Mouse (Mus musculus) cerebellum, adult 2 months (tissue): ENCODE results near the gene Lrrc29. TPM values are rescaled to one million over a fixed set of nuclear protein-coding genes. Genes with fewer than 3 reads are reported as not detected.

Source experiments
- DNase-seq, 2 experiments: peaks; one replicate each; pipeline ENCODE4 v3.0.0; 2021
- H3K27ac ChIP-seq: fragments of 200-500 bp; 2 replicates; pipeline ENCODE4 v1.5.1; 2012; ENCODE audit warnings: low read length, control low read depth, inconsistent platforms; ENCODE audit not compliant: insufficient read depth
- H3K27me3 ChIP-seq: fragments of 200-500 bp; 2 replicates; pipeline ENCODE4 v1.6.1; 2012; ENCODE audit warnings: inconsistent platforms, mild to moderate bottlenecking, low read length, moderate library complexity; ENCODE audit not compliant: control insufficient read depth, insufficient read depth
- H3K4me1 ChIP-seq: fragments of 200-500 bp; 2 replicates; pipeline ENCODE4 v1.6.1; 2011; ENCODE audit warnings: low read length; ENCODE audit not compliant: control insufficient read depth, insufficient read depth
- H3K4me3 ChIP-seq: fragments of 200-500 bp; replicated peaks from 2 replicates; pipeline ENCODE3; 2011; ENCODE audit warnings: mild to moderate bottlenecking, low read depth, low read length, control low read depth; ENCODE audit not compliant: insufficient read depth
- CTCF ChIP-seq: fragments of 200-500 bp; IDR thresholded peaks from 2 replicates; pipeline ENCODE4 v1.5.1; 2011; ENCODE audit warnings: low read depth, mild to moderate bottlenecking, control low read depth, low read length, moderate library complexity, borderline replicate concordance; ENCODE audit not compliant: insufficient read depth
- POLR2A ChIP-seq: fragments of 200-500 bp; IDR thresholded peaks from 2 replicates; pipeline ENCODE4 v1.6.1; 2011; ENCODE audit warnings: low read length, control low read depth, borderline replicate concordance; ENCODE audit not compliant: insufficient read depth
- WGBS: fragments of 180-500 bp; shearing (Covaris S2); methylation state at CpG from one replicate; pipeline ENCODE4 v1.1.7; 2018; 5-methylcytosine and 5-hydroxymethylcytosine counted together
- polyA plus RNA-seq: library from polyadenylated mRNA; depleted of rRNA; stranded (reverse); fragments of >200 nt; gene quantifications from 2 replicates; pipeline ENCODE4 v1.2.3, GENCODE M21; 2012

The Lrrc29 gene
- polyA plus RNA-seq, 1 experiment, result 5.0 TPM

GRCm38 (mm10) chr8:105326968-105327367 lies 890 bp upstream of the Lrrc29 start:
- Histone ChIP-seq H3K4me1 (peaks cover 3% of the 10 kb centered on the region; the same call in 1 of the 2 replicates), H3K4me3 (peak overlapping the region; percentile 83), H3K27me3 (no peaks in the 10 kb centered on the region), H3K27ac (no peak overlapping the region)
- whole genome bisulfite sequencing, result 26% methylated on average over 6 of the region's 6 CpGs
- peak in 1 of 2 experiments; percentile 20 for DNase-seq
- TF ChIP-seq POLR2A (no peak), CTCF (no peak)

DNA sequence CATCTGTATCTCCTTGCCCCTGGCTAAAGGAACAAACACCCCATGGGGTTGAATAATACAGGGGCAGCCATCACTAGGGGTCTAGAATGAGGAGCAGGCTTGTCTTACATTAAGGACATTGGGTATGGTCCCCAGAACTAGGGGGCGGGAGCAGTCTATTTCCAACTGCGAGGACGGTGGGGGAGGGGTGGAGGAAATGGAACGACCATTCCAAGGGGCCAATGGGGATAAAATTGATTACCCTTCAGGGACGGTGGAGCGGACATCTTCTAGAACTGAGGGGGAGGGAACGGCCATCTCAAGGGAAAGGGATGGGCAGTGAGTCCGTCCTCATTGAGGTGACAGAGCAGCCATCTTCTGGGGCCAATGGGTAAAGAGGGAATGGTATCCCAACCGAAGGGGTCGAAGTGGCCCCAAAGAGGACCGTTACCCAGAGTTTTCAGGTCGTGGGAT lies 411 bp downstream of the Lrrc29 start:
- no peak for TF ChIP-seq CTCF
- no peak for TF ChIP-seq POLR2A
- peak in 1 of 2 experiments; percentile 34 for DNase-seq
- Histone ChIP-seq H3K4me3 (peak overlapping the region; percentile 83), H3K27me3 (no peaks in the 10 kb centered on the region), H3K27ac (peak overlapping the region; percentile 58; the same call in 1 of the 2 replicates), H3K4me1 (peaks cover 3% of the 10 kb centered on the region; the same call in 1 of the 2 replicates)
- 1% methylated on average over 12 of the region's 12 CpGs for WGBS

DNA sequence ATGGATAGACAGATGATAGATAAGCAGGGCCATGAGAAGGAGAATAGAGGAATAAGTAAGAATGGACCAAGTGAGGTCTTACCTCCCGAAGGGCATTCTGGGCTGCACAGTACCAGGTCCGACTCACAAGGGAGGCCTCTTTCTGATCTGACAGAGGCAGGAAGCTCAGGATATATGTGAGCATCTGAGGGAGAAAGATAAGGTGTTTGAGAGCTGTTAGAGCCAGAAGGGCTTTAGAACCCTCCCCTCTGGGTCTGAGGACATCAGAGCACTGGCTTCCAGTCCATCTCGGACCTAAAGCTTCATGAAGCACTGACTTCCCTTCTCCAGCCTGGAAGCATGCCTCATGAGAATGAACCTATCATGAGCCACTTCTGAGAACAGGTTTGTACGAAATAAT lies 2.9 kb downstream of the Lrrc29 start:
- Histone ChIP-seq H3K4me3 (no peak overlapping the region), H3K27me3 (no peaks in the 10 kb centered on the region), H3K4me1 (peaks cover 4% of the 10 kb centered on the region; the same call in 1 of the 2 replicates), H3K27ac (no peak overlapping the region)
- TF ChIP-seq POLR2A, result no peak
- no peak for TF ChIP-seq CTCF
- DNase-seq, result no peak
- WGBS, result 90% methylated on average over 4 of the region's 4 CpGs

- 83% methylated on average over 11 of the region's 11 CpGs for WGBS
- no peak overlapping the region for H3K27ac ChIP-seq
- TF ChIP-seq POLR2A, result no peak
- no peak for TF ChIP-seq CTCF
- no peak for DNase-seq
- peaks cover 20% of the 10 kb centered on the region for H3K4me1 ChIP-seq
- no peak overlapping the region for H3K4me3 ChIP-seq
- H3K27me3 ChIP-seq, result no peaks in the 10 kb centered on the region
These were observed 7.4 kb downstream of the Lrrc29 start for GRCm38 (mm10) chr8:105318662-105319190.

DNA sequence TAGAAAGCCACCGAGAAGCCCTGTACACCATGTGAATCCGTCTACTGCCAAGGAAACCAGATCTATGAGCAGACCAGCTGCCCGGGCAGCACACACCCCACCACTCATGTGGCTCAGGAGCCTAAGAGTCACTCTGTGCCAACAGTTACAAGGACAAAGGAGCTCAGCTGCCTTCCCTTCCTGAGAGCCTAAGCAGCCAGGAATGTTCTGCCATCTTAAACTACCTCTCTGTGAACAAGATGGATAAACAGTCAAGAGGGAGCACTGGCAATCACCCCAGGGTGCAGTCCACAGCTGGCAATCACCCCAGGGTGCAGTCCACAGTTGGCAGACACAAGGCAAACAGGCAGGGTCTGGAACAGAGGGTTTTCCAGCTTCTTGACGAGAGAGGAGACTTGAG lies 8.1 kb downstream of the Lrrc29 start:
- 22% methylated on average over 4 of the region's 4 CpGs for WGBS
- no peak overlapping the region for H3K27ac ChIP-seq
- no peak for DNase-seq
- H3K4me3 ChIP-seq, result no peak overlapping the region
- H3K27me3 ChIP-seq, result no peaks in the 10 kb centered on the region
- no peak for TF ChIP-seq CTCF
- TF ChIP-seq POLR2A, result no peak
- peaks cover 28% of the 10 kb centered on the region for H3K4me1 ChIP-seq

- TF ChIP-seq POLR2A, result no peak
- H3K4me1 ChIP-seq, result peaks cover 42% of the 10 kb centered on the region
- H3K27ac ChIP-seq, result no peak overlapping the region
- no peaks in the 10 kb centered on the region for H3K27me3 ChIP-seq
- peak; percentile 58 to 61 for DNase-seq
- H3K4me3 ChIP-seq, result no peak overlapping the region
- WGBS, result 58% methylated on average over 18 of the region's 18 CpGs
These were observed 10.9 kb downstream of the Lrrc29 start for GRCm38 (mm10) chr8:105315073-105315769.

DNA sequence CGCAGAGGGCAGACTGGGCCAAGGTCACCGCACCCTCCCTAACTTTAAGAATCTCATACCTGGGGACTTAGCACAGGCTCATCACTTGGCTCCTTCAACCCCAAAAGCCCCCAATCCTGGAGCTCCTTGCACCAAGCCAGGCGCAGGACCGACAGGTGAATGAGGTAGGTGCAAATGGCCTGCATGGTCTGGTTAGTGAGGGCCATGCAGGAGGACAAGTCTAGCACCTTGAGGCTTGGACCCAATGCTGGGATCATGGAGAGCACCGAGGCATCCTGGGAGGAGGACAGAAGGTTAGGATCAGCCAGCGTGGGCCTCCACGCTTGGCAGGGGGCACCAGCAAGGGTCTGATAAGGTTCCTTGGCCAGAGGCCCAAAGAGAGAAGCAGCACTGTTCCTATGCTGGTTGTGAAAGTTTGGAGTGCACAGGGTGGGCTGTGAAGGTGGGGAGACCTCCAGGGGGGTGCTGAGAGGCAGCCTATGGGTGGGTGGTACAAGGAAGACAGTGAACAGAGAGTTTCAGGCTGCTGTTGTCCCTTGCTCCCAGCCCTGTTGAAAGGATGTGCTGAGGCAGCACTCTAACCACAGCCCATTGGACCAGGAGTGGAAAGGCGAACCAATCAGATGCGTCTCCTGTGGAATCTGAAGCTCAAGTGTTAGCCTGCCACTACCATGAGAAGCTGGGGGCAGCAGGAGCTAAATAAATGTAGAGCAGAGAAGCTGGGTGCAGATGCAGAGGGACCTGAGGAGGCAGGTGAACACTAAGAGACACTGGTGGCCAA lies 12.3 kb downstream of the Lrrc29 start:
- peak overlapping the region; percentile 25; the same call in 1 of the 2 replicates for H3K27ac ChIP-seq
- DNase-seq, result no peak
- TF ChIP-seq CTCF, result no peak
- no peak for TF ChIP-seq POLR2A
- H3K4me3 ChIP-seq, result no peak overlapping the region
- no peaks in the 10 kb centered on the region for H3K27me3 ChIP-seq
- peaks cover 54% of the 10 kb centered on the region for H3K4me1 ChIP-seq
- WGBS, result 79% methylated on average over 9 of the region's 9 CpGs
